Mouse (Mus musculus) E14TG2a.4 (cell line): ENCODE data around the gene Rdh7.

Source experiments
- CTCF ChIP-seq: conservative IDR thresholded peaks from 2 replicates; pipeline ENCODE4 v1.5.1; 2014; ENCODE audit warnings: low read length
- POU5F1 ChIP-seq: IDR thresholded peaks from 2 replicates; pipeline ENCODE4 v1.6.1; 2014; ENCODE audit warnings: low read length, borderline replicate concordance

DNA sequence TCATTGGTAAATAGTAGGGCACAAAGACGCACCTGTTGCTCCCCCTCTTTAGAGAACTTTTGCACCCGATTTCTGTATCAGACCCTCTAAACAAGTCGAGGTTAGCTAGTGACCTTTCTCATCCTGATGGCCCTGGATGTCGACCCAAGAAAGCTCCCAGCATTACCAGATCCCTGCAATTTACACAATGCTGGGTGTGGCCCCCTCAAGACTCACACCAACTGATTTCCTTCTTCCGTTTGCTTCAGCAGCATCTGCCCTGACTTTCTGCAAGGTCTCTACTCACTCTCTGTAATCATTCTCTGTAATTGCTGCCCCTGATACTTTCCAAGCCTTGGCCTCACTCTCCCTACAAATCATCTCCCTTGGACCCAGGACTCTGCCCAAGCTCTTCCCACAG lies 8.1 kb upstream of the Rdh7 start:
- TF ChIP-seq CTCF (no peak), POU5F1 (no peak)
